Mouse (Mus musculus) midbrain, embryonic 10.5 days (tissue): Measurements from ENCODE around the gene Postn. TPM values are rescaled to one million over a fixed set of nuclear protein-coding genes. Genes with fewer than 3 reads are reported as not detected.
A peak's percentile ranks its signal among the peaks of the same experiment; 100 is the strongest.

Experiments used
- DNase-seq: peaks from one replicate; pipeline ENCODE4 v3.0.0-alpha.2; 2017; ENCODE audit warnings: low spot score
- H3K27ac ChIP-seq: fragments of 300-500 bp; sonication (generic); replicated peaks from 2 replicates; pipeline ENCODE4 v1.5.1; 2016; ENCODE audit warnings: mild to moderate bottlenecking
- H3K27me3 ChIP-seq: fragments of 300-500 bp; sonication (generic); 2 replicates; pipeline ENCODE4 v1.6.1; 2016; ENCODE audit warnings: low read depth, mild to moderate bottlenecking; ENCODE audit not compliant: poor library complexity, severe bottlenecking
- H3K36me3 ChIP-seq: fragments of 300-500 bp; sonication (generic); 2 replicates; pipeline ENCODE4 v1.6.1; 2016; ENCODE audit warnings: mild to moderate bottlenecking, moderate library complexity
- H3K4me1 ChIP-seq: fragments of 300-500 bp; sonication (generic); 2 replicates; pipeline ENCODE4 v1.6.1; 2016
- H3K4me3 ChIP-seq: fragments of 300-500 bp; sonication (generic); 2 replicates; pipeline ENCODE4 v1.5.1; 2016; ENCODE audit warnings: mild to moderate bottlenecking, moderate library complexity
- H3K9me3 ChIP-seq: fragments of 300-500 bp; sonication (generic); replicated peaks from 2 replicates; pipeline ENCODE4 v1.6.1; 2016; ENCODE audit warnings: mild to moderate bottlenecking
- whole genome bisulfite sequencing: fragments of 180-500 bp; shearing (Covaris S2); methylation state at CpG from one replicate; pipeline ENCODE4 v1.1.7; 2016; 5-methylcytosine and 5-hydroxymethylcytosine counted together
- polyA plus RNA-seq: library from polyadenylated mRNA; unstranded; fragments of >200 nt; fragmentation: Nextera tagmentation; extraction: Ambion mirVana; gene quantifications from 2 replicates; pipeline ENCODE4 v1.2.1, GENCODE M21; 2016

Gene Postn
- polyA plus RNA-seq: 5.5 and 7.3 TPM in 2 replicates

DNA sequence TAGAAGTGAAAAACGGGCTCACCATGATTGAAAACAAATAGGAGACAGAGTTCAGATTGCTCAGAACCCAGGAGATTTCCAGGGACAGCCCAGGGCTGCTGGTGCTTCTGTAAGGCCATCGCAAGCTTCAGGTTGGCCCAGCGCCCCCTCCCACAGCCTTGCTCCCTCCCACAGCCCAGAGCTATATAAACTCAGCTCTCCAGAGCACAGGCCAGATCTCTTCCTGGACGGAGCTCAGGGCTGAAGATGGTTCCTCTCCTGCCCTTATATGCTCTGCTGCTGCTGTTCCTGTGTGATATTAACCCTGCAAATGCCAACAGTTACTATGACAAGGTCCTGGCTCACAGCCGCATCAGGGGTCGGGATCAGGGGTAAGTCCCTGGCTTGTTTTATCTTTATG, at the start of gene Postn:
TSS of gene Postn (plus strand) at position 213 of the 400 bp plus-strand sequence.
- peaks cover 4% of the 10 kb centered on the region; the same call in 1 of the 2 replicates for H3K4me1 ChIP-seq
- H3K9me3 ChIP-seq: no peaks in the 10 kb centered on the region
- no peaks in the 10 kb centered on the region for H3K36me3 ChIP-seq
- H3K4me3 ChIP-seq: no peak within 1 kb of the TSS
- no peak within 1 kb of the TSS; the same call in 1 of the 2 replicates for H3K27ac ChIP-seq
- H3K27me3 ChIP-seq: no peaks in the 10 kb centered on the region
- 58% methylated on average over 6 of the region's 6 CpGs for WGBS
- no peak for DNase-seq

DNA sequence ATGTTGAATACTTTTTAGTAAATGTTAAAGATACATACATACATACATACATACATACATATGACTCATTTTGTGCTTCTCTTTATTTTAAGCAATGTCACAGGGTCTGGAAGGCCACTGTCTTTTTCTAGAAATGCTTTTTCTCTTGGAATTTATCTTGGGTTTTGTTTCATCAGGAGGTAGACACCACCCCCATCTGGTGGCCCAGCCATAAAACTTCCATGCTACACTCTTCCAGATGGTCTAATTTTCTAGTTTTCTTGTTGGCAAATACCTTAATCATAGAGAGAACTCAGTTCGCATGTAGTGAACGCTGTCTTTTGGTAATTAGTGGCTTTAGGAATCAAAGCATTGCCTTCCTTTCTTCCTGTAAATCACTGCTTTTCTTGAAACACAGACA, 46.9 kb upstream of the Postn start:
- DNase-seq: no peak
- no peak overlapping the region for H3K4me3 ChIP-seq
- no peaks in the 10 kb centered on the region for H3K9me3 ChIP-seq
- no peak overlapping the region for H3K27ac ChIP-seq
- no peaks in the 10 kb centered on the region for H3K36me3 ChIP-seq
- WGBS: 92% methylated on average over 2 of the region's 2 CpGs
- no peaks in the 10 kb centered on the region for H3K4me1 ChIP-seq
- H3K27me3 ChIP-seq: no peaks in the 10 kb centered on the region

DNA sequence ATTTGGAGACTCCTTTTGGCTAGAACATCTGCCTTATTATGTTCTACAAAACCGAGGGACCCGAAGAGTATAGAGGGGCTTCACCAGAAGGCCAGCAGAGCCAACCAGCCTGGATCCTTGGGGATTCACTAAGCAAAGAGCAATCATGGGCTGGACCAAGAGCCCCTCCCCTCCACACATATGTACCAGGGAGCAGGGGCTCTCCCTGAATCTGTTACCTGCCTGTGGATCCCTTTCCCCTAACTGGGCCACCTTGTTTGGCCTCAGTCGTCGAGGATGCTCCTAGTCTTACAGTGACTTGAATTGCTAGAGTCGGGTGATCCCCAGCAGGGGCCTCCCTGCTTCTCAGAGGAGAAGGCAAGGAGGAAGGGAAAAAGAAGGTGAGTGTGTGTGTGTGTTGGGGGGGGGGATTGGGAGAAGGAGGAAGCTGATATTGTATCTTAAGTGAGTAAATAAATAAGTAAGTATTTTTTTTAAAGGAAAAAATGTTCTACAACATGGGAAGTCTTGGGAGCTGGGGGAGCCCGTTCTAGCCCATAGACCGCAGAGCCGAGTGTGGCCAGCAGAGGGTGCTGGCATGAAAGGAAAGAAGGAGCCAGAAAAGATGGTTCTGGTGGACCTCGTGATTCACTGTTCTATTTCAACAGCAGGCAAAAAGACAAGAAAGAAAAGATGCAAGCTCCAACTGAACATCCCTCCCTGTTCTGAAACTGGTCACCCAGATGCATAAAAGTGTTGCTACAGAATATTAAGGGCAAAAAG, 7.8 kb upstream of the Postn start:
- Histone ChIP-seq H3K9me3 (no peaks in the 10 kb centered on the region), H3K27me3 (no peaks in the 10 kb centered on the region), H3K36me3 (no peaks in the 10 kb centered on the region), H3K4me1 (no peaks in the 10 kb centered on the region), H3K4me3 (no peak overlapping the region), H3K27ac (no peak overlapping the region)
- DNase-seq: peak; percentile 62
- 33% methylated on average over 9 of the region's 9 CpGs for WGBS

DNA sequence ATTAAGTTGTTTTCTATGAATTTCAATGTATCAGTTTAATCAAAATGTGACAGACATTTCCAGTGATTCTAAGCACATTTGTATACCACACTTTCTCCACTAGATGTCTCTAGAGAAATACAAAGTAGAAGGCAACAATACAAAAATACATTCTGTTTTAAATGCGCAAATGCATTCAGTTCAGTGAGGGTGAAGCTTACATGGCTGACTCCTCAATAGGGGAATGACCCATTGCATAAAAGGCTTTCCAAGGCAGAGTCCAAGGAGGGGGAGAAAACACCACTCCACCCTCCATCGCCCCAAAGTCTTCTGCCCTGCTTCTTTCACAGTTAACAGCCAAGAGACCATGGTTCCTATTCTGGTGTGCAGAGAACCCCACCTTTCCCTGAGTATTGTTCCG, 3.3 kb upstream of the Postn start:
- H3K36me3 ChIP-seq: no peaks in the 10 kb centered on the region
- H3K4me3 ChIP-seq: no peak overlapping the region
- no peaks in the 10 kb centered on the region for H3K9me3 ChIP-seq
- WGBS: 78% methylated on average over 3 of the region's 3 CpGs
- H3K27me3 ChIP-seq: no peaks in the 10 kb centered on the region
- peaks cover 4% of the 10 kb centered on the region; the same call in 1 of the 2 replicates for H3K4me1 ChIP-seq
- H3K27ac ChIP-seq: no peak overlapping the region
- DNase-seq: no peak

- H3K27ac ChIP-seq: no peak overlapping the region
- 83% methylated on average over 15 of the region's 15 CpGs for WGBS
- H3K4me1 ChIP-seq: peaks cover 4% of the 10 kb centered on the region; the same call in 1 of the 2 replicates
- no peaks in the 10 kb centered on the region for H3K27me3 ChIP-seq
- H3K36me3 ChIP-seq: no peaks in the 10 kb centered on the region
- no peaks in the 10 kb centered on the region for H3K9me3 ChIP-seq
- no peak for DNase-seq
- no peak overlapping the region for H3K4me3 ChIP-seq
Observed at GRCm38 (mm10) chr3:54358463-54359189, 2.3 kb upstream of the Postn start.

GRCm38 (mm10) chr3:54361656-54362055, 747 bp downstream of the Postn start:
- DNase-seq: no peak
- no peaks in the 10 kb centered on the region for H3K27me3 ChIP-seq
- H3K36me3 ChIP-seq: no peaks in the 10 kb centered on the region
- H3K4me3 ChIP-seq: no peak overlapping the region
- H3K27ac ChIP-seq: no peak overlapping the region
- H3K9me3 ChIP-seq: no peaks in the 10 kb centered on the region
- peaks cover 4% of the 10 kb centered on the region; the same call in 1 of the 2 replicates for H3K4me1 ChIP-seq

DNA sequence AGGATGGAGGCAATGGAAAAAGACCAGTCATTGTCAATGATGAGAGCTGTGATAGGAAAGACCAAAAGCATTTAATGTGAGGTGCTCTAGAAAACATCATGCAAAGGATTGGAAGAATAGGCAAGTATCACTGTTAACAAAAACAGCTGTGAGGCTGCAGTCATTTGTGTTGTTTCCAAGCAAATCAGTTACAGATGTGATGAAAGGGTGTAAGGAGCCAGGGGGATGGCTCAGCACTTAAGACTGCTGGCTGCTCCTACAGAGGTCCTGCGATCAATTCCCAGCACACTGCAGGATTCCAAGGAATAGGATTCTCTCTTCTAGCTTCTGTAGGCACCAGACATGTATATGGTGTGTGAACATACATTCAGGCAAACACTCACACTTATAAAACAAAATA, 10.1 kb downstream of the Postn start:
- Histone ChIP-seq H3K4me1 (no peaks in the 10 kb centered on the region), H3K36me3 (no peaks in the 10 kb centered on the region), H3K9me3 (no peaks in the 10 kb centered on the region), H3K27me3 (no peaks in the 10 kb centered on the region), H3K4me3 (no peak overlapping the region), H3K27ac (no peak overlapping the region)
- no peak for DNase-seq
- 93% methylated on average over 1 of the region's 1 CpGs for WGBS

DNA sequence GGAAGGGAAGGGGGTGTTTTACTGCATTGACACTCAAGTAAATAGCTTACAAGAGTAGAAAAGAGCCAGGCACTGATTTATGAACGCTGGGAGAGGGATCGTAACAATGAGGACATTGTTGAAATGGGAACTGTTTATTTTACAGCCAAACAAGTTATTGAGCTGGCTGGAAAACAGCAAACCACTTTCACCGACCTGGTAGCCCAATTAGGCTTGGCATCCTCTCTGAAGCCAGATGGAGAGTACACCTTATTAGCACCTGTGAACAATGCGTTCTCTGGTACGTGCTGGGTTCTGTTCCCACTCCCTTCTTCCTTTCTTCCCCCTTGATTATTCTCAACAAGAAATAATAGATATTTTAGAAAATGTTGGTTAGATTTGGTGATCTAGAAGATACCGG, 11.7 kb downstream of the Postn start:
- H3K36me3 ChIP-seq: no peaks in the 10 kb centered on the region
- peaks cover 3% of the 10 kb centered on the region for H3K4me1 ChIP-seq
- DNase-seq: no peak
- H3K27me3 ChIP-seq: no peaks in the 10 kb centered on the region
- WGBS: 83% methylated on average over 6 of the region's 6 CpGs
- H3K4me3 ChIP-seq: no peak overlapping the region
- H3K9me3 ChIP-seq: no peaks in the 10 kb centered on the region
- no peak overlapping the region for H3K27ac ChIP-seq

- peaks cover 7% of the 10 kb centered on the region for H3K4me1 ChIP-seq
- H3K36me3 ChIP-seq: no peaks in the 10 kb centered on the region
- no peaks in the 10 kb centered on the region for H3K9me3 ChIP-seq
- no peak overlapping the region for H3K27ac ChIP-seq
- 95% methylated on average over 6 of the region's 6 CpGs for WGBS
- no peak overlapping the region for H3K4me3 ChIP-seq
- H3K27me3 ChIP-seq: no peaks in the 10 kb centered on the region
- no peak for DNase-seq
Observed at GRCm38 (mm10) chr3:54376014-54376413, 15.1 kb downstream of the Postn start.

GRCm38 (mm10) chr3:54377647-54378046, 16.7 kb downstream of the Postn start:
- Histone ChIP-seq H3K27me3 (no peaks in the 10 kb centered on the region), H3K4me1 (peaks cover 7% of the 10 kb centered on the region)
- 8% methylated on average over 2 of the region's 2 CpGs for WGBS

DNA sequence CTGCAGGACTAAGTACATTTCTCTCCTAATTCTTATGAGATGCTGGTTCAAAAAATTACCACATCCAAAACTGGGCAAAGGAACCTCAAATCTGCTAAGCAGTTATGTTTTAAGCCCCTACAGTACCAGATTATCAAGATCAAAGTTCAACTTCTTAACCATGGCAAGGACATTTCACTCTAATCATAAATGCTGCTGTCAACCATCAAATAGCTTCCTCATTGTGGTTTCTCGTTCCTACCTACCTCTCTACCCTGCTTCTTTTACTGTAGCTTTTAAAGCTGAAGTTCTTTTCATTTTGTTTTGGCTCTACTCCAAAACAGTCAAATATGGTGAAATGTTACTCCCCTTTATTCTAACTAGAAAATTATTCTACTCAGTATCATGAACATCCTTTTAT, 17.2 kb downstream of the Postn start:
- peaks cover 7% of the 10 kb centered on the region for H3K4me1 ChIP-seq
- no peaks in the 10 kb centered on the region for H3K27me3 ChIP-seq
- no peak overlapping the region for H3K4me3 ChIP-seq
- DNase-seq: no peak
- H3K36me3 ChIP-seq: no peaks in the 10 kb centered on the region
- H3K9me3 ChIP-seq: no peaks in the 10 kb centered on the region
- no peak overlapping the region for H3K27ac ChIP-seq
- WGBS: 64% methylated on average over 1 of the region's 1 CpGs

More at GRCm38 (mm10) chr3:54377647-54378046, 16.7 kb downstream of the Postn start:
- no peaks in the 10 kb centered on the region for H3K9me3 ChIP-seq
- no peak for DNase-seq
- no peaks in the 10 kb centered on the region for H3K36me3 ChIP-seq
- H3K4me3 ChIP-seq: no peak overlapping the region
- H3K27ac ChIP-seq: no peak overlapping the region

GRCm38 (mm10) chr3:54379981-54380380, 19.1 kb downstream of the Postn start:
- Histone ChIP-seq H3K27ac (no peak overlapping the region), H3K27me3 (no peaks in the 10 kb centered on the region)

DNA sequence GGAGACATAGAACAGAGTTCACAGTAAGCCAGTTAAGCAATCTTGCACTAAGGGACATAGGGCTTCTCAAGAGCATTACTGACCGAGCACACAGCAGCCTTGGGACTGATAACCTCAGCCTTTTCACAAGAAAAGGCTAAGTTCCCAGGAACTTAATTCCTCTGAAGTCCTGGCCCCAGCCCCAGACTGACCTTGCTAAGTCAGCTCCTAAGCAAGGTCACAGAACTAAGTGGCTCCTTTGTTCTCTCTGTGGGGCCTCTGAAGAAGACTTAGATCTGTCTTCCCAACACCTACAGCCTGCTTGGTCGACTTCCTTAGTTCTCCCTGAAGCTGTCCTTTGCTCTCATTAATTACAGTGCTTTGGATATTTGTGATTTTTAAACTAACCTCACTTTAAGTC, 38.4 kb downstream of the Postn start:
- Histone ChIP-seq H3K36me3 (no peaks in the 10 kb centered on the region), H3K9me3 (no peaks in the 10 kb centered on the region), H3K4me1 (peaks cover 9% of the 10 kb centered on the region), H3K27me3 (no peaks in the 10 kb centered on the region), H3K4me3 (no peak overlapping the region), H3K27ac (no peak overlapping the region)
- DNase-seq: no peak
- WGBS: 23% methylated on average over 2 of the region's 2 CpGs

More at GRCm38 (mm10) chr3:54379981-54380380, 19.1 kb downstream of the Postn start:
- Histone ChIP-seq H3K36me3 (no peaks in the 10 kb centered on the region), H3K4me1 (peaks cover 7% of the 10 kb centered on the region), H3K4me3 (no peak overlapping the region), H3K9me3 (no peaks in the 10 kb centered on the region)
- no peak for DNase-seq
- WGBS: 78% methylated on average over 4 of the region's 4 CpGs
